Mouse (Mus musculus) B cell, adult 2 months (primary cell): ENCODE results near the gene Xrcc3.

ENCODE experiments used
- DNase-seq, 2 experiments: peaks; one replicate each; pipeline ENCODE4 v3.0.0; 2022

Gene Xrcc3

DNA sequence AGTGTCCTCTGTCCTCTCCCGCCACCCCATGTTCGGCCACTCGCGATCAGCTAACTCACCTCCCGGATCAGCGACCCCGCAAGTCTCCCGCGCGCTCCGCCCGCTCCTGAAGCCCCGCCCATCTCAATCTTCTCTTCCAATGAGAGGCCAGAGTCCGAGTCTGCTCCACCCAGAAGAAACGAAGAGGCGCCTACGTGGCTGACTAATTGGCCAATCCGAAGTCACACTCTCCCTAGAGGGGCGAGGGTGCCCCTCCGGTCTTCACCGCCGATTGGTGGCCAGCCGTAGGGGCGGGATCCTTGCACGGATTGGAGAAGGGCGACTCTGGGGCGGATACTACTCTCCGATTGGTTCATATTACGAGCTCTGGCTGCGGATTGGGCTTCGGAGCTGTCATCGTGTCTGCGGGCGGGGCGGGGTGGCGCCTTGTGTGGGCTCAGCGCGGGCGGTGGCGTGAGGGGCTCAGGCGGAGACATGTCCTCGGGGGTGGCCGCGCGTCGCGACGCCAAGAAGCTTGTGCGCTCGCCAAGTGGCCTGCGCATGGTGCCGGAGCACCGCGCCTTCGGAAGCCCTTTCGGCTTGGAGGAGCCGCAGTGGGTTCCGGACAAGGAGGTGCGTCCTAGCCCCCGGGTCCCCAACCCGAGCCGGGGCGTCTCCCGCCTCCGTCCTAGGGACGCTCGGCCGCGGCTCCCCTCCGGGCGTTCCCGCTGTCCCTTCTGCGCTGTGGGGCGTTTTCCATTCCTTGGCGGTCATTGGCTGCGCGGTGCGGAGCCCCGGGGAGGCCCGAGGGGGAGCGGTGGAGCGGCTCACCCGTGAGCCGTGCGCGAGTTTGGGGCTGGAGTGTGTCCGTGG lies at the start of gene Xrcc3, which contains the start of gene Zfyve21:
Xrcc3 (minus strand) TSS at position 108 of the 852 bp plus-strand sequence.
Zfyve21 (plus strand) TSS at position 405 of the 852 bp plus-strand sequence.
- peak; percentile 94 to 96 for DNase-seq

DNA sequence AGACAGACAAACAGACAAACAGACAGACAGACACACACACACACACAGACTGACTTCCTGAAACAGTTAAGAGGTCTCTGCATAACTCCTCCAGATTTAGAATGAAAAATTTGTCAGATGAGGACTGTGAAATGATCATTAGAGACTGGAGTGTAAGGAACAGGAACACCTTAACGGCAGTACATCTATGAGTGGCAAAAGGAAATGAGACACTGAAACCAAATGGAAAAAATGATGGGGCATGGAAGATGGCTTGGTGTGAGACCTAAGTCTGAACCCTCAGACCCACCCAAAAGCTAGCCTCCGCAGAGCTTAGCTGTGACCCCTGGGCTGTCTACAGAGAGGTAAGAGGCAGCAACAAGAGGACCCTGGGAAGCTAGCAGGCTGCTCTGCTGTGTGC lies 41.8 kb upstream of the Xrcc3 start:
- DNase-seq = no peak

DNA sequence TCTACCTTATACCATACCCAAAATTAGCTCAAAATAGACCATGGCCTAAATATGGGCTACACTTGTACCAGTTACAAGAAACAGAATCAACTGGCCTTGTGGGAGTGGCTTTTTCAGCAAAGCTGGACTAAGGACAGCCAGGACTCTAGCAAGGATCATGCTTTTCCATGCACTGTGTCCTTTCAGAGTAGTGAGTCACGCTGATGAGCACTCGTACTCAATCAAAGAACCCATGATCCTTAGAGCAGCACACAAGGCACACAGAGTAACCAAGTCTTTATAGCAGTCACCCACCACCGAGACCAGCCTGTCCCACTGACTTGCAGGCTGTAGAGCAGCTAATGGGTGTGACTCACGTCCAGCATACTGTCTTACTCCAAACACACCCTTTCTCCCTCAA lies 39.9 kb upstream of the Xrcc3 start:
- no peak for DNase-seq

DNA sequence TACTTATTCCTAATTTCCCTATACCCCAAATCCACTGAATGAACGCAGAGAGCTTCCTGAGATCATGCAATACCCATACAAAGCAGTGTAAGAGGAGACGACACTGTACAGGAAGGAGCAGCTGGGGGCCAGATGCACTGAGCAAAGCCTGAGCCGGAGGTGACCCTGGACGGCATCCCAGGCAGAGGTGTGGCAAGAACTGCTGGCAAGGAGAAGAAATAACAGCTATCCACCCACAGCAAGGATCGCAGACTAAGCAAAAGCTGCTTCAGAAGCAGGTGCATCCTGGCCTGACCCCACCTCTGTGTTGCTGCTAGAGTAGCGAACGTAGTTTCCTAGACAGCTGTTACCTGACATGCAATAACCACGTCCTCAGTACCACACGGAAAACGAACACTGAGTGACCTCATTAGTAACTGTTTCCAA lies 39.4 kb upstream of the Xrcc3 start:
- no peak for DNase-seq

DNA sequence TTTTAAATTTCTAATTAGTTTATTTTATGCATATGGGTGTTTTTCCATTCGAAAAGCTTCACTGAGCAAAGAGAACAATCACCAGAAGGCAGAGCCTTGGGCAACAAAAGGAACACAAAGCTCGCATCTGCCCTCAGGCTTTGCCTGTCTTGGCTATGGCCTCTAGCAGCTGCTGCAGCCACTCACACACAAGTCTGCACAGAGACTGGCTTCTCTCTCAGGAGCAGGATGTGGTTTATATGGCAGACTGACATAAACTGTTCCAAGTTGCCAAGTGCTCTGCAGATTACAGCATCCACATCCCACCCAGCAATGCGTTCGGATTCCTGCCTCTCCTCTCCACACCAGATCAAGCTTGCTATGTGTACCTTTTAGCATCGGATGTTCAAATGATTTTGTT lies 38.1 kb upstream of the Xrcc3 start:
- DNase-seq = no peak

DNA sequence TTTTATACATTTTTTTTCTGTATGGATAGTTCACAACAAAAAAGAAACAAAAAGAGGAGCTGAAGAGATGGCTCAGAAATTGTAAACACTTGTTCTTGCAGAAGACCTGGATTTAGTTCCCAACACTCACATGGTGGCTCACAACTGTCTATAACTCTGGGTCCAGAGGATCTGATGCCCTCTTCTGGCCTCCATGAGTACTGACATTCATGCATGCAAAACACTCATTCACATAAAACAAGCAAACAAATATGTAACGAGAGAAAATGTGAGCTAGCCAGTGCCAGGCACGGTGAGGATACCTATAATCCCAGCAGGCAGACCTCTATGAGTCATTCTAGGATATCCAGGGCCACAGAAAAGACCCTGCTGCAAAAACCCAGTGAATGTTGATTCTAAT lies 37.6 kb upstream of the Xrcc3 start:
- DNase-seq = peak in 1 of 2 experiments; percentile 21

DNA sequence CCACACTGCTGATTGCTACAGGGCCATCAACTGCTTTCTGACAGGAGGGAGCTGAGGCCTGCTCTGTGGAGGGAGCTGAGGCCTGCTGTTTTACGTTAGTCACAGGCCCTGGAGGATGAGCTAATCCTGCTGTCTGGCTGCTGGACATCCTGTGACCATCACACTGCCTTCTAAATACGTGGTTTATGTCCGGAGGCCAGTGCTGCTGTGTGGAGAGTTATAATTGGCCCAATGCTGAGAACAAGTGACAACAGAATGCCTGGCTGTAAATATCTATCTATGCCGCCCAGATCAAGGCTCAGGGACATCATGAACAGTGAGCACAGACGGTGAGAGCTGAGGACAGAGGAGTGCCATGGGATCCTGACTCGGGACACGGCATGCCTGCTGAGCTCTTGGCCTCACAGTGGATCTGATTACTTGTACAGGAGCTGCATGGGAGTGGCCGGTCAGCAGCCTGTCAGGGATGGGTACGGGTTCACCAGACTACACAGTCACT lies 34.7 kb upstream of the Xrcc3 start:
- DNase-seq = no peak

DNA sequence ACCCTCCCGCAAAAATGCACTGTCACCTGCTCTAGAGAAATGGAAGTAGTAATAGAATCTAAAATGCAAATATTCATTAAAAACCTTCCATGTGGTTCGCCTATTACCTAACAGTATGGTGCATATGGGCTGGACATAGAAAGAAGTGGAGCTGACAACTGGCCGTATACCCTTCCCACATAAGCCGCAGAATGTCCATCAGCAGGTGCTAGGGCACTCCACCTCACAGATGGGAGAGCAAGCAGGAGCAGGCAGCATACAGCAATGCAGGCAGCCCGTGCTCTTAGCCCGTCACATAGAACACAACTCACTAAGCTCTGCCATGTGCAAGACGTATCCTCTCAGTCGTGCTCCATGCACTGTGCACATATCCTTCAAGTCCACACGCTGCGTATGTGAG lies 33.1 kb upstream of the Xrcc3 start:
- no peak for DNase-seq

DNA sequence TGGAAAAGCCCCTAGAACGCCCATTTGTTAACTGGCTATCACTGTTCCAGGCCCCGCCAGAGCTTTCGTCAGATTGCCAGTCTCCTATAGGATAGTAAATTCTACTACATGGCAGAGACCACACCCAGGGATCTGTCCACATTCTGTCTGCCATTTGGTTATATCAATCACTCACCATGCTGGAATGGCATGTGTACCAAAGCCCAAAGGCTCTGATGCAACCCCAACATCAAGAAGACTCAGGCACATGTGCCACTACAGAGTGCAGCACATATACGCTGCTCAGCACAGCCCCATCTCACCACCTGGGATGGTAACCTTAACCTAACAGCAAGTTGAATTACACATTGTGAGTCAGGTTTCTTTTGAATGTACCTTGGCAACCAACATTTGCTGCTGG lies 32.3 kb upstream of the Xrcc3 start:
- DNase-seq = no peak

DNA sequence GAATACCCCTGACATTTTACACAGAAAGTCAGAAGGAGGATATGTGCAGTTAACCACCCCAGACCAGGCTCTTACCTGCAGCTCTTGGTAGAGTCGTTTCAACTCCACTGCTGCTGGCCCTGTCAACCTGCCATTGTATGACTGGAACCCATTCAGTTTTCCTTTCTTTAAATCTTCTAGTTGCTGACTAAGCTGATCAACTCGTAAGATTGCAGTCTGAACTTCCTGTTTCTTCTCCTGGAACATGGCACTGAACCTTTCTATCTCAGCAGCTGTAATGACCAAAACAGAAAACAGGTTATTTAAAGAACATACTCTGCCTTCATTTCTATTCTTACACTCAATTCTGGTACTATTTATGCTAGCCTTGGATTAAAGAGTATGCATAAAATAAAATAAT lies 29.8 kb upstream of the Xrcc3 start:
- no peak for DNase-seq

DNA sequence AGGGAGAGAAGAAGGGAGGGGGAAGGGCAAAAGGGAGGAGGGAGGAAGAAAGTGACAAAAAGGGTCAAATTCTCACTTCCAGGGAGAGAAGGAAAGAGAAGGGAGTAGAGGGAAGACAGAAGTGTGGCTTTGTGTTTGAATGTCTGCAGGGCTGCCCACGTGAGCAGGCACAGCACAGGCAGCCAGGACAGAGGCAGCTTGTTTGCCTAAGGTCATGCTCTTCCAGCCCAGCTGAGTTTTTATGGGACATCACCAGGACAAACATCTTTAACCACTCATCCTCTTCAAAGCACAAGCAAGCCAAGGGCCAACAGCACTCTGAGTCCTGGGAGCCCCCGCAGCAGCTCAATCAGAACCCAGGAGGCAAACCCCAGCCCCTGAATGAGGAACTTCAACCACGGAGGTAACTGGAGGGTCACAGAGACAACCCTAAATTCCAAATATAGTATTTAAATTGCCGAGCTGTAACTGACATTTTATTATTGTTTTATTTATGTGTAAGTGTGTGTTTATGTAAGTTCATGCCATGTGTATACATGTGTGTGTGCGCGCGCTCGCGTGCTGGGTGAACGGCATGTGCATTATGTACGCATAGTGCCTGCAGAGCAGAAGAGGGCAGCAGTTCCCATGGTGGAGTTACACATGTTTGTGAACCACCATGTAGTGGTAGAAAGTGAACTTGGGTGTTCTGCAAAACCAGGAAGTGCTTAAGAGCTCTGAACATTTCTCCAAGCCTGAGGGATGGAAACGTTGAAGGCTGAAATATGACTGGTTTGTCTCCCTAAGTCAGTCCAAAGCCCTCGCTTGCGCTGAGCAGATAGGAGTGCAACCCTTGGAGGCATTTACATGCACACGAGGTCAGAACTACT lies 29.1 kb upstream of the Xrcc3 start:
- no peak for DNase-seq

DNA sequence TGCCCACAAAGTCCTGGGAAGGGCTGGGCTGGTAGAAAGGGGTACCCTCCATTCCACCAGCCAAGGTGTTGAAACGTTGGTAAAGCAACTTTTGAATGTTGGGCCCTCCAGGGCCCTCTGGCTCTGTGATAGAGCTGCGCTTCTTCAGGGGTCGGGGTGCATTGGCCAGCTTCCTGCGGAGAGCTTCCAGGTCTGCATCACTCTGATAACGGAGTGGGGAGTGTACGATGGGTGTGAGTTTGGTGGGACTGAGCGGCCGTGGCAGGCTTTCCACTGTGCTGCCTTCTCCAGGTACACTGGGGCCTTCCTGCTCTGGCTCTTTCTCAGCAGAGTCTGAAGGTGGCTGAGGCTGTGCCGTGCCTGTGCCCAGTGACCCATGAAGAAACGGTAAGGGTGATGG lies 19.8 kb upstream of the Xrcc3 start:
- DNase-seq = no peak

DNA sequence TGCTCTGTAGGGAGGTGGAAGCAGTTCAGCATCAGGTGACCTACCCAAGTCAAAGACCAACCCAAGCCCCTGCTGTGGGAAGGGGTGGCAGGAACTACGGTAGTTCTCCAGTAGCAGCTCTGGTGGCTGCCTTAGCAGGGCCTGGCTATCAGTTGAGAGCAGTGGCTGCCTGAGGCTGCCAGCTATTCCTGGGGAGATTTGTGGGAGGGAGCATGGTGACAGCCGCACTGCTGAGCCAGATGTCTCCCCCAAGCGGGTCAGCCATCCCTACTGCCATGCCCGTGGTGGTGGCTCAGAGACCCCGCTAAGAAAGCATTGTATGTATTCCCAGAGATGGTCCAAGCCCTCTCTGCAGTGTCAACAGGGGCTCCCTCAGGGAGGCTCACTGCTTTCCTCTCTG lies 19.0 kb upstream of the Xrcc3 start:
- DNase-seq = no peak

DNA sequence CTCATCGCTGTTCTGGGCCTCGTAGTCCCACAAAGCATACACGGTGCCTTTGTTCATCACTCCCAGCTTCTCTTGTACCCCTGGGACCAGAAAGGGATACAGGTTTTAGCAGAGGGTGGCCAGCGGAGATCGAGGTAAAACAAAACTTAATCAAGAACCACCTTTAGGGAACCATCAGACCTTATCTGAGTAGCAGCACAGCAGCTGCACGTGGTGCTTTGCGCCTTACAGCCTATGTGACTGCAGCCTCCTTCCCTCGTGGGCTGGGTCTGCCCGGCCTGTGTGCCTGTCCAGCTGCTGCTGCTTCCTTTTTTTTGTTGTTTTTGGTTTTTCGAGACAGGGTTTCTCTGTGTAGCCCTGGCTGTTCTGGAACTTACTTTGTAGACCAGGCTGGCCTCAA lies 16.7 kb upstream of the Xrcc3 start:
- no peak for DNase-seq

DNA sequence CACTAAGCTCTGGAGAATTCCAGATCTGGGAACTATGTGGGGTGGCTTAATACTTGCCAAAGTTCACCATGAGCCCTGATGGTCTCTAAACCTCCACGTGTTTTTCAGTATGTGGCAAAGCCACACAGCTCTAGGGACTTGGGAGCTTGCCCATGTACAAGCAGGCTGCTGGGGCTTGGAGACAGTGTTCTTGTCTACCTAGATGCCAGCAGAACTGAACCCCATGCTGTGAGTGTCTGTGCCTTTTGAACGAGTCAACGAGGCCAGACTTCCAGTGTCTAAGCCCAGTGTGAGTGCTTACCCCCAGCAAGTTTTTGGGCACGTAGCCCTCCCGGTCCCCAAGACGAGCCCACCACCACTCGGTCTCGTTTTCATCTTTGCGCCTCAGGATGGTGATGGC lies 16.3 kb upstream of the Xrcc3 start:
- DNase-seq = no peak

DNA sequence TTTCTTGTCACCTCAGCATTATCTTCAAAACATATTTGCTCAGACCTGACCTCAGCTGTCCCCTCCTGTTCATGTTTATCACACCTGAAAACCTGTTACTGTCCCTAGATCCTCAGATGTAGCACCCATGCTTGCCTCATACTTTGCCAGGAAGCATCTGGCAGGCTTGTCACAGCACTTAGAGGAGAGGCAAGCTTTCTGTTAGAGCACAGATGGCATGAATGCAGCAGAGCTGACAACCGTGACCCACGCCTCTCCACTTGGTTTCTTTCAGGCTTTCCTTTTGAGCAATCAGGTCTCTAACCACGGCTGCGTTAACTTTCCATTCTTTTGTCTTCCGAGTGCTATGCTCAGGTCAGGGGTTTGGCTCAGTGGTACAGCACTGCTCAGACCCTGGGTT lies 15.8 kb upstream of the Xrcc3 start:
- no peak for DNase-seq

DNA sequence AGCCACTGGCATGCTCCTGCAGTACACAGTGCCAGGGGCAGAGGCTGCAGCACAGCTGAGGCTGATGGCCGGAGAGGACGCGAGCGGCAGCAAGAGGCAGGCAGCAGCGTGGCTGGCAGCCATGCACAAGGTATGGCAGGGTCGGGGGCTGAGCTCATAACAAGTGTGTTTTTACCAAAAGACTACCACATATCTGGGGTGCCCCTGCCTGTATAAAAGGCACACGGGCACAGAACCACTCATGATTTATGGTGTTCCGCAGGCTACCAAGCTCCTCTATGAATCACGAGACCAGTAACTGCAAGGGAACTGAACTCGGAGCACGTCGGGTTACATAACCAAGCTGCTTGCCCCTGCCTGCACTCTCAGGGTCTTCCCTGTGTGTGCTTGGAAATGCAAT lies 13.9 kb upstream of the Xrcc3 start:
- DNase-seq = no peak

DNA sequence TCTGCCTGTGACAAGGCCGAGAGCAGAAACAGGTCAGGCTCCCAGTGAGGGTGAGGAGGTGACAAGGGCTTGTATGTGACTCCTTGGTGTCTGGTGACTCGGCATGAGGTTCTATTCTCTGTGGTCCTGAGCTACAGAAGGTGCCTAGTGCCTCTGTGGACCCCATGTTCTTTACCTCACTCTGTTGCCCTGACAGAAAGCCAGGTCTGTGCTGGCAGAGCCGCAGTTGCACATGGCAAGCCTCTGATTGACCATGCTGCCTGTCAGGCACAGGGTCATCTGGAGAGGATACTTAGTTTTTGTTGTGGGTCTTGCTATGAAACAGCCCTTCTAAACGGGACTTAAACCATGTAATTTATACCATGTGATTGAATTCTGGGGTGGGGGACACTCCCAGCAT lies 8.3 kb upstream of the Xrcc3 start:
- no peak for DNase-seq

DNA sequence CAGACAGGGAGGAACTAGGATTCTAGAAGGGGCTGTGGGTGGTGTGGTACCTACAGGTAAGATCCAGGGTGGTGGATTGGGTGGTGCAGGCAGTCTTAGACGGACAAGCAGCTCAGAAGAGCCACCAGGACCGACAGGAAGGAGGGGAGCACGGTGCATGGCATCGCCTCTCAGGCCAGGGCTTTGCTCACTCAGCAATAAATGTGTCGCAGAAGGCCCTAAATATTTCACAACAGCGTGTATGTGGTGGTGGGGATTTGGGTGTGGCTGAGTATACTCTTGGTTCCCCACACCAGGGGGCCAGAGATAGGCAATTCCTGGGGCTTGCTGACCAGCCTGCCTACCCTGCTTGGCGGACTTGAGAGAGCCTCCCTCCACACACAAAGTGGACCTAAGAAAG lies 7.0 kb upstream of the Xrcc3 start:
- DNase-seq = no peak

DNA sequence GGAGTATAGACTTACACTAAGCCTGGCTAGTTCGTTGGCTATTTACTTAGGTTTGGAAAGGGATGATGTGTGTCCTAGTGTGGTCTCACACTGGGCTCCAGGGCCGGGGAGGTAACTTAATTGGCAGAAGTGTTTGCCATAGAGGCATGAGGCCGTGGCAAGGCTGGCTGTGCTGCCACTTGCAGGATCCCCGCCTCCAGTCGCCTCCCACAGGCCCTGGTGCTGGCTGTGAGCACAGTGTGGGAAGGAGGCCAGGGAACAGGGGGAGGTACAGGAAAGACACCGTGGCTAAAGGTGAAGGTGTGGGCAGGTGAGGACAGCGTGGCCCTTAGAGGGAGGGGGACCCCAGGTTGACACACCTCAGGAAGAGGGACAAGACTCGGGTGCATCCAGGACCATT lies 6.3 kb upstream of the Xrcc3 start:
- DNase-seq = no peak

DNA sequence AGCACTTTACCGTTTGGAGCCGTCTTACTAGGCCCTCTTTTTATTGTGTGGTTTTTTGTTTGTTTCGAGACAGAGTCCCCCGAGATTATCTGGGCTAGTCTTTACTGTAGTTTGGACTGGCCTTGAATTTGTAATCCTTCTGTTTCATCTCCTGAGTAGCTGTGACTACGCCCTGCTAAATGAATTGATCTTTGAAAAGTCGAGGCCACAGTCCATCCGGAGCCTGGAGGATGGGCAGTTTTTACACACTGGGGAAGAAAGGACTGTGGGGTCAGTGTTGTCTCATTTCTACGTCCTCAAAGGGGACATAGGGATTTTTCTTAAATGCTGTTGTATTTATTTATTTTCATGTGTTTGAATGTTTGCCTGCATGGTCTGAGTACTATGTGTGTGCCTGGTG lies 4.3 kb upstream of the Xrcc3 start:
- no peak for DNase-seq

DNA sequence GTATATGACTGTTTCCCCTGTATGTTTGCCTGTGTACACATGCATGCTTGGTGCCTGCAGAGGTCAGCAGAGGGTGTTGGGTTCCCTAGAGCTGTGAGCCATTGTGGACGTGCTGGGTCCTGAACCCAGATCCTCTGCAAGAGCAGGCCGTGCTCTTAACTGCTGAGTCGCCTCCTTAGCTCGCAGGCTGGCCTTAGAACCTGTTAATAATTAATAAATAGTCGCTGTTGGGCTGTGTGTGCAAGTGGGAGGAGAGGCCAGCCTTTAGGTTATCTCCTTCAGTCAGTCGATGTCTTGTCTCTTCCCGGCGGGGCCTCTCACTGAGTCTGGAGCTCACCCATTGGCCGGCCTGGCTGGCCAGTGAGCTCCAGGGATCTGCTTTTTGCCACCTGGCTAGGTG lies 3.3 kb upstream of the Xrcc3 start:
- DNase-seq = no peak

DNA sequence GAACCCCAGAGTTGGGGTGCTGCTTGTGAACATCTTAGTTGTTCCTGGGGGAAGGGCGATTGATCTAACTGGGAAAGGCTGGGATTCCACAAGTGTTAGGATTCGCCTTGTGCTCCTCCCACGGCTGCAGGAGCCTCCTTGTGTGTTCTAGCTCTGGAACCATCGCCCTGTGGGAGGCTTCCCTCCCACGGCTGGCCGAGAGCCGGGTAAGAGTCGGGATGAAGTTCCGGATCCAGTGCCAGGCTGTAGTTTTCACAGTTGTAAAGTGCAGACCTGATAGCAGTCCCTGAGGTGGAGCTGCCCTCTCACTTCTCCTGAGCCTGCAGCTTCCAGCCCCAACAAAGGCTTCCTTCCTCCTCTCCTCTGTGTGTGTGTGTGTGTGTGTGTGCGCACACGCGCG lies 2.9 kb upstream of the Xrcc3 start:
- DNase-seq = no peak
